Mouse (Mus musculus) left cerebral cortex, postnatal 4 days (tissue): ENCODE results near the gene Rpusd4. TPM values are rescaled to one million over a fixed set of nuclear protein-coding genes. Genes with fewer than 3 reads are reported as not detected.

Experiments
- total RNA-seq, 2 experiments: library from RNA; stranded (reverse); gene quantifications; 2 replicates each; pipeline ENCODE4 v1.2.3; 2021

Gene Rpusd4
- total RNA-seq, 2 experiments from 2014 or later, result 9.1 to 12.4 TPM

Other genes starting within 250 kb of the Rpusd4 start
- 10 to 100 TPM; 19.0 to 22.6 TPM for gene St3gal4, start 148.6 kb upstream of the Rpusd4 start, total RNA-seq
- gene Dcps, start 91.8 kb upstream of the Rpusd4 start, total RNA-seq, result 10 to 100 TPM; 25.9 to 27.2 TPM
- 10 to 100 TPM; 39.0 to 40.4 TPM for gene Srpr, start 67.7 kb upstream of the Rpusd4 start, total RNA-seq
- 1 to 10 TPM; 3.3 to 3.6 TPM for gene Tirap, start 67.6 kb upstream of the Rpusd4 start, total RNA-seq
- gene Foxred1, start 56.8 kb upstream of the Rpusd4 start, total RNA-seq, result 10 to 100 TPM; 31.9 to 34.9 TPM
- 10 to 100 TPM; 32.3 to 38.8 TPM for gene Fam118b, start 60 bp upstream of the Rpusd4 start, total RNA-seq
- gene Cdon, start 153.3 kb downstream of the Rpusd4 start, total RNA-seq, result 10 to 100 TPM; 13.0 to 14.1 TPM